ENCODE assay signal across 1 mouse cellular context in genomic region chr10:127001297-127001696, GRCm38 (mm10).
TF ChIP-seq lines count a peak whose summit lies in the region.

No protein-coding gene starts in this region.

TF ChIP-seq in ES-E14, 5 proteins besides CTCF, POLR2A, EP300 and RAD21 (continued from another document):
- no peak for TF ChIP-seq CHD2 (IDR thresholded peaks at IDR 0.05; ENCODE audit: low read depth, low read length)
